Mouse (Mus musculus) limb, embryonic 14.5 days (tissue): ENCODE measurements around the gene Mycbpap. TPM values are rescaled to one million over a fixed set of nuclear protein-coding genes. Genes with fewer than 3 reads are reported as not detected.

Experiments
- ATAC-seq: fragments of 200-750 bp; cut with Nextera tagmentation; 2 replicates; pipeline ENCODE4 v1.8.0; 2017; ENCODE audit warnings: low read depth, moderate number of reproducible peaks, moderate TSS enrichment; ENCODE audit not compliant: low FRiP score
- DNase-seq: peaks from one replicate; pipeline ENCODE4 v3.0.0-alpha.2; 2015; ENCODE audit warnings: low spot score
- H3K27ac ChIP-seq: fragments of 300-500 bp; sonication (generic); replicated peaks from 2 replicates; pipeline ENCODE4 v1.5.1; 2014; ENCODE audit warnings: low read depth, mild to moderate bottlenecking, low read length, moderate library complexity, mixed read lengths
- H3K27me3 ChIP-seq: fragments of 300-500 bp; sonication (generic); 2 replicates; pipeline ENCODE4 v1.6.1; 2014; ENCODE audit warnings: low read length, mixed read lengths; ENCODE audit not compliant: control insufficient read depth, insufficient read depth
- H3K36me3 ChIP-seq: fragments of 300-500 bp; sonication (generic); 2 replicates; pipeline ENCODE4 v1.6.1; 2014; ENCODE audit warnings: mild to moderate bottlenecking, low read length, moderate library complexity, mixed read lengths; ENCODE audit not compliant: control insufficient read depth, insufficient read depth
- H3K4me1 ChIP-seq: fragments of 300-500 bp; sonication (generic); 2 replicates; pipeline ENCODE4 v1.6.1; 2014; ENCODE audit warnings: antibody characterized with exemption, low read length, mixed read lengths; ENCODE audit not compliant: control insufficient read depth, insufficient read depth
- H3K4me2 ChIP-seq: fragments of 300-500 bp; sonication (generic); replicated peaks from 2 replicates; pipeline ENCODE4 v1.6.1; 2014; ENCODE audit warnings: low read depth, mild to moderate bottlenecking, low read length, moderate library complexity; ENCODE audit not compliant: severe bottlenecking
- H3K4me3 ChIP-seq: fragments of 300-500 bp; sonication (generic); replicated peaks from 2 replicates; pipeline ENCODE4 v1.5.1; 2014; ENCODE audit warnings: low read length
- H3K9ac ChIP-seq: fragments of 300-500 bp; sonication (generic); 2 replicates; pipeline ENCODE4 v1.6.1; 2014; ENCODE audit warnings: mild to moderate bottlenecking, low read depth, low read length, moderate library complexity; ENCODE audit not compliant: severe bottlenecking
- H3K9me3 ChIP-seq: fragments of 300-500 bp; sonication (generic); 2 replicates; pipeline ENCODE4 v1.6.1; 2016; ENCODE audit warnings: low read length; ENCODE audit not compliant: control insufficient read depth
- POLR2A ChIP-seq: fragments of 200-500 bp; IDR thresholded peaks from 2 replicates; pipeline ENCODE4 v1.8.0; 2012; ENCODE audit warnings: inconsistent platforms, mild to moderate bottlenecking, moderate library complexity, borderline replicate concordance; ENCODE audit not compliant: insufficient read depth, insufficient read length; ENCODE audit errors: extremely low read depth
- WGBS: fragments of 180-500 bp; shearing (Covaris S2); extraction: QIAGEN DNeasy Blood & Tissue Kit; methylation state at CpG from one replicate; pipeline ENCODE4 v1.1.7; 2014; 5-methylcytosine and 5-hydroxymethylcytosine counted together
- polyA plus RNA-seq, 2 experiments: library from polyadenylated mRNA; depleted of rRNA in 1 of 2; stranded (reverse) in 1 of 2; unstranded in 1 of 2; fragments of >200 nt; fragmentation: Nextera tagmentation in 1 of 2; extraction: Ambion mirVana in 1 of 2; gene quantifications; 2 replicates each; pipeline versions ENCODE4 v1.2.1 to v1.2.3; 2012 to 2014

Mycbpap gene
- polyA plus RNA-seq, 2 experiments, result 1.2 to 2.6 TPM

- no peaks in the 10 kb centered on the region for H3K27me3 ChIP-seq
- DNase-seq, result no peak
- H3K4me1 ChIP-seq, result peaks cover 46% of the 10 kb centered on the region
- ATAC-seq, result no peak
- TF ChIP-seq POLR2A, result no peak
- H3K4me3 ChIP-seq, result peak overlapping the region; percentile 96
- peak overlapping the region; percentile 95 for H3K9ac ChIP-seq
- H3K36me3 ChIP-seq, result 0 out of 2 replicates have a peak, but pooled peaks cover 3% of the 10 kb centered on the region
- H3K9me3 ChIP-seq, result no peaks in the 10 kb centered on the region
- H3K4me2 ChIP-seq, result peak overlapping the region; percentile 64
- H3K27ac ChIP-seq, result peak overlapping the region; percentile 96
- WGBS, result 1% methylated on average over 17 of the region's 17 CpGs
Observed at GRCm38 (mm10) chr11:94471740-94472584, 49.6 kb downstream of the Mycbpap start.

- no peaks in the 10 kb centered on the region for H3K27me3 ChIP-seq
- peaks cover 13% of the 10 kb centered on the region; the same call in 1 of the 2 replicates for H3K36me3 ChIP-seq
- DNase-seq, result peak; percentile 78
- H3K4me1 ChIP-seq, result peaks cover 51% of the 10 kb centered on the region
- peak overlapping the region; percentile 96 for H3K27ac ChIP-seq
- peak overlapping the region; percentile 96 for H3K4me3 ChIP-seq
- peak overlapping the region; percentile 95 for H3K9ac ChIP-seq
- TF ChIP-seq POLR2A, result no peak; the same call in 1 of the 2 replicates
- 28% methylated on average over 7 of the region's 7 CpGs for WGBS
- peak overlapping the region; percentile 64 for H3K4me2 ChIP-seq
- peak; percentile 3; the same call in 1 of the 2 replicates for ATAC-seq
- no peaks in the 10 kb centered on the region for H3K9me3 ChIP-seq
Observed at GRCm38 (mm10) chr11:94470391-94470790, 51.2 kb downstream of the Mycbpap start.

GRCm38 (mm10) chr11:94469136-94470064 lies 52.1 kb downstream of the Mycbpap start:
- no peaks in the 10 kb centered on the region for H3K9me3 ChIP-seq
- H3K36me3 ChIP-seq, result peaks cover 16% of the 10 kb centered on the region; the same call in 1 of the 2 replicates
- H3K4me2 ChIP-seq, result peak overlapping the region; percentile 64
- DNase-seq (peak; percentile 91), ATAC-seq (peak; percentile 1; the same call in 1 of the 2 replicates)
- no peaks in the 10 kb centered on the region for H3K27me3 ChIP-seq
- TF ChIP-seq POLR2A, result no peak
- 14% methylated on average over 8 of the region's 9 CpGs for WGBS
- H3K9ac ChIP-seq, result peak overlapping the region; percentile 18; the same call in 1 of the 2 replicates
- peak overlapping the region; percentile 96 for H3K4me3 ChIP-seq
- H3K4me1 ChIP-seq, result peaks cover 52% of the 10 kb centered on the region
- H3K27ac ChIP-seq, result peak overlapping the region; percentile 96

- H3K4me3 ChIP-seq, result 0 out of 2 replicates have a peak overlapping the region, but pooled peaks have one; percentile 96
- ATAC-seq, result peak; percentile 55; the same call in 1 of the 2 replicates
Observed at GRCm38 (mm10) chr11:94468582-94469064, 52.9 kb downstream of the Mycbpap start.

More at GRCm38 (mm10) chr11:94468582-94469064, 52.9 kb downstream of the Mycbpap start:
- Histone ChIP-seq H3K27me3 (no peaks in the 10 kb centered on the region), H3K36me3 (peaks cover 20% of the 10 kb centered on the region), H3K27ac (peak overlapping the region; percentile 96), H3K9me3 (no peaks in the 10 kb centered on the region), H3K9ac (no peak overlapping the region), H3K4me2 (peak overlapping the region; percentile 64), H3K4me1 (peaks cover 56% of the 10 kb centered on the region)
- WGBS, result 21% methylated on average over 4 of the region's 4 CpGs
- no peak for TF ChIP-seq POLR2A
- DNase-seq, result peak; percentile 65
